Mouse (Mus musculus): ENCODE data around the gene Hoxb5. TPM values are rescaled to one million over a fixed set of nuclear protein-coding genes. Genes with fewer than 3 reads are reported as not detected.
A peak's percentile ranks its signal among the peaks of the same experiment; 100 is the strongest.

The Hoxb5 gene
- polyA plus RNA-seq, 1 experiment from 2014 or later = 5.5 TPM

- H3K9me3 ChIP-seq = no peaks in the 10 kb centered on the region
- H3K27ac ChIP-seq (replicated peaks) = no peak overlapping the region
- peaks cover 100% of the 10 kb centered on the region for H3K27me3 ChIP-seq (replicated peaks)
- 0 out of 2 replicates have a peak overlapping the region, but pooled peaks have one; percentile 11 for H3K9ac ChIP-seq
- no peak overlapping the region for H3K4me2 ChIP-seq
- WGBS = 10% methylated on average over 6 of the region's 6 CpGs
- no peak overlapping the region for H3K4me3 ChIP-seq
- no peaks in the 10 kb centered on the region for H3K36me3 ChIP-seq
- peaks cover 17% of the 10 kb centered on the region for H3K4me1 ChIP-seq
- no peak for ATAC-seq (ENCODE audit: extremely low read depth, insufficient number of reproducible peaks, low FRiP score, low TSS enrichment)
Observed at GRCm38 (mm10) chr11:96337026-96337425, 33.9 kb downstream of the Hoxb5 start.

GRCm38 (mm10) chr11:96338957-96339855 is 36.1 kb downstream of the Hoxb5 start:
- ATAC-seq (ENCODE audit: extremely low read depth, insufficient number of reproducible peaks, low FRiP score, low TSS enrichment) = no peak
- Histone ChIP-seq H3K27ac (replicated peaks) (peak overlapping the region; percentile 66), H3K4me2 (peak overlapping the region; percentile 9), H3K36me3 (no peaks in the 10 kb centered on the region), H3K27me3 (replicated peaks) (peaks cover 100% of the 10 kb centered on the region), H3K4me1 (peaks cover 18% of the 10 kb centered on the region), H3K9me3 (no peaks in the 10 kb centered on the region), H3K9ac (0 out of 2 replicates have a peak overlapping the region, but pooled peaks have one; percentile 28), H3K4me3 (no peak overlapping the region)
- 28% methylated on average over 7 of the region's 7 CpGs for WGBS

- peaks cover 100% of the 10 kb centered on the region for H3K27me3 ChIP-seq (replicated peaks)
- ATAC-seq (ENCODE audit: extremely low read depth, insufficient number of reproducible peaks, low FRiP score, low TSS enrichment) = 0 out of 2 replicates have a peak, but pooled peaks have one; percentile 31
- H3K36me3 ChIP-seq = no peaks in the 10 kb centered on the region
- no peaks in the 10 kb centered on the region for H3K9me3 ChIP-seq
- H3K9ac ChIP-seq = peak overlapping the region; percentile 76
- H3K4me3 ChIP-seq = peak overlapping the region; percentile 51
- WGBS = 1% methylated on average over 35 of the region's 36 CpGs
- H3K4me1 ChIP-seq = peaks cover 33% of the 10 kb centered on the region
- H3K27ac ChIP-seq (replicated peaks) = peak overlapping the region; percentile 66
- peak overlapping the region; percentile 66 for H3K4me2 ChIP-seq
Observed at GRCm38 (mm10) chr11:96340698-96341365, 37.7 kb downstream of the Hoxb5 start.

GRCm38 (mm10) chr11:96341701-96342575 is 38.8 kb downstream of the Hoxb5 start:
- H3K36me3 ChIP-seq = no peaks in the 10 kb centered on the region
- no peaks in the 10 kb centered on the region for H3K9me3 ChIP-seq
- H3K27me3 ChIP-seq (replicated peaks) = peaks cover 100% of the 10 kb centered on the region
- H3K4me2 ChIP-seq = peak overlapping the region; percentile 66
- H3K27ac ChIP-seq (replicated peaks) = peak overlapping the region; percentile 66
- no peak for ATAC-seq (ENCODE audit: extremely low read depth, insufficient number of reproducible peaks, low FRiP score, low TSS enrichment)
- H3K4me3 ChIP-seq = peak overlapping the region; percentile 51
- peaks cover 36% of the 10 kb centered on the region for H3K4me1 ChIP-seq
- 1% methylated on average over 40 of the region's 40 CpGs for WGBS
- H3K9ac ChIP-seq = peak overlapping the region; percentile 76

GRCm38 (mm10) chr11:96342576-96342930 is 39.4 kb downstream of the Hoxb5 start:
- Histone ChIP-seq H3K36me3 (no peaks in the 10 kb centered on the region), H3K4me2 (peak overlapping the region; percentile 66), H3K27ac (replicated peaks) (0 out of 2 replicates have a peak overlapping the region, but pooled peaks have one; percentile 6), H3K9ac (peak overlapping the region; percentile 76; the same call in 1 of the 2 replicates), H3K9me3 (no peaks in the 10 kb centered on the region), H3K27me3 (replicated peaks) (peaks cover 98% of the 10 kb centered on the region), H3K4me3 (peak overlapping the region; percentile 51), H3K4me1 (peaks cover 36% of the 10 kb centered on the region)
- ATAC-seq (ENCODE audit: extremely low read depth, insufficient number of reproducible peaks, low FRiP score, low TSS enrichment) = no peak
- WGBS = 14% methylated on average over 4 of the region's 4 CpGs

GRCm38 (mm10) chr11:96343206-96343745 is 40.1 kb downstream of the Hoxb5 start:
- Histone ChIP-seq H3K9ac (0 out of 2 replicates have a peak overlapping the region, but pooled peaks have one; percentile 19), H3K4me2 (peak overlapping the region; percentile 71; the same call in 1 of the 2 replicates), H3K27ac (replicated peaks) (no peak overlapping the region), H3K27me3 (replicated peaks) (peaks cover 97% of the 10 kb centered on the region), H3K36me3 (no peaks in the 10 kb centered on the region), H3K9me3 (no peaks in the 10 kb centered on the region), H3K4me3 (no peak overlapping the region), H3K4me1 (peaks cover 38% of the 10 kb centered on the region)
- 57% methylated on average over 2 of the region's 2 CpGs for WGBS
- ATAC-seq (ENCODE audit: extremely low read depth, insufficient number of reproducible peaks, low FRiP score, low TSS enrichment) = no peak

- ATAC-seq (ENCODE audit: extremely low read depth, insufficient number of reproducible peaks, low FRiP score, low TSS enrichment) = no peak
- no peaks in the 10 kb centered on the region for H3K36me3 ChIP-seq
- peaks cover 97% of the 10 kb centered on the region for H3K27me3 ChIP-seq (replicated peaks)
- peak overlapping the region; percentile 71 for H3K4me2 ChIP-seq
- H3K27ac ChIP-seq (replicated peaks) = peak overlapping the region; percentile 54
- no peaks in the 10 kb centered on the region for H3K9me3 ChIP-seq
- peaks cover 38% of the 10 kb centered on the region for H3K4me1 ChIP-seq
- H3K4me3 ChIP-seq = peak overlapping the region; percentile 49
- 17% methylated on average over 39 of the region's 40 CpGs for WGBS
- H3K9ac ChIP-seq = peak overlapping the region; percentile 71
Observed at GRCm38 (mm10) chr11:96344061-96344877, 41.1 kb downstream of the Hoxb5 start.

GRCm38 (mm10) chr11:96344878-96345159 is 41.7 kb downstream of the Hoxb5 start:
- no peaks in the 10 kb centered on the region for H3K36me3 ChIP-seq
- WGBS = 23% methylated on average over 6 of the region's 6 CpGs
- no peaks in the 10 kb centered on the region for H3K9me3 ChIP-seq
- peak overlapping the region; percentile 54 for H3K27ac ChIP-seq (replicated peaks)
- H3K4me2 ChIP-seq = peak overlapping the region; percentile 71
- no peak for ATAC-seq (ENCODE audit: extremely low read depth, insufficient number of reproducible peaks, low FRiP score, low TSS enrichment)
- H3K4me3 ChIP-seq = peak overlapping the region; percentile 49; the same call in 1 of the 2 replicates
- peak overlapping the region; percentile 71 for H3K9ac ChIP-seq
- H3K27me3 ChIP-seq (replicated peaks) = peaks cover 97% of the 10 kb centered on the region
- H3K4me1 ChIP-seq = peaks cover 38% of the 10 kb centered on the region

GRCm38 (mm10) chr11:96345220-96345892 is 42.2 kb downstream of the Hoxb5 start:
- Histone ChIP-seq H3K4me1 (peaks cover 38% of the 10 kb centered on the region), H3K4me3 (peak overlapping the region; percentile 49), H3K9me3 (no peaks in the 10 kb centered on the region), H3K9ac (peak overlapping the region; percentile 71), H3K36me3 (no peaks in the 10 kb centered on the region), H3K27me3 (replicated peaks) (peaks cover 97% of the 10 kb centered on the region), H3K27ac (replicated peaks) (peak overlapping the region; percentile 51), H3K4me2 (peak overlapping the region; percentile 71)
- ATAC-seq (ENCODE audit: extremely low read depth, insufficient number of reproducible peaks, low FRiP score, low TSS enrichment) = no peak
- 4% methylated on average over 39 of the region's 56 CpGs for WGBS
